Mouse (Mus musculus): ENCODE measurements at regions not wholly inside any gene's neighbourhood (a gene's known extent, or its start where the extent isn't known, plus 50 kb on each side); places are given as distances from the start of the nearest gene placed in this dataset.
A peak's percentile ranks its signal among the peaks of the same experiment; 100 is the strongest.

DNA sequence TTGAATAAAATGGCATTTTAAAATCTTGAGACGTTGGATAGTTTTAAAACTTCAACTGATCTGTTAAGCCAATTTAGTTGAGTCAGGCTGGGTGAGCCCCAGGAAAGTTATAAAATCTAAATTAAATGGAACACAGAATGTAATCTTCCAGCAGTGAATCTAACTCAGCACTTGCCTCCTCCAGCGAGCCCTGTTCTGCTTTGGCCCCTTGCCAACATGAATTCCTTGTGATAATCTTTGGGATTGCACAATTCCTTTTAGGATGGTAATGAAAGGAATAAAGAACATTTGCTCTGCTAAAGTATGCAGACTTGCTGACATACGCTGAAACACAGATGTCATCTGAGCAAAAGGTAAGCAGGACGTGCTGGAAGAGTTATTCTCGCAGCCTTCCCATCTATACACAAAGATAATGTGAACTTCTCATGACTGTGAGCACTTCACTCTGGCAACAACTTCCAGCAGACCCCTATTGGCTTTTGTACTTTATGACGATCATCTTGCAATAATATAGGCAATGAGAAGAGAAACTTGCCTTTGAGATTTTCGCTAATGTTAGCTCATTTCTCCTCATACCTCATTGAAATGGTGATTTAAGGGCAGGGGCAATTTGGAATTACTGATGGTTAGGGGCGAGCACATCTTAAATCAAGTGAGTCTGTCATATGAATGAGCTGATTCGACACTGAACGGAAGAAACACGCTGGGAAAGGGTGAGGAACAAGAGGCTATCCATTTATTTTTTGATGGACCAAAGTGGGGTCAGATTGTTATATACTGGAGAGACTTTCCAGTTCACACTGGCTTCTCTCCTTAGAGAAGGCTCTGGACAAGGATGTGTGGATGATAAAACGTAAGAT, 216.3 kb upstream of the Pdzrn3 start:
- no peak for DNase-seq (ENCODE audit: low read depth, low spot score)

DNA sequence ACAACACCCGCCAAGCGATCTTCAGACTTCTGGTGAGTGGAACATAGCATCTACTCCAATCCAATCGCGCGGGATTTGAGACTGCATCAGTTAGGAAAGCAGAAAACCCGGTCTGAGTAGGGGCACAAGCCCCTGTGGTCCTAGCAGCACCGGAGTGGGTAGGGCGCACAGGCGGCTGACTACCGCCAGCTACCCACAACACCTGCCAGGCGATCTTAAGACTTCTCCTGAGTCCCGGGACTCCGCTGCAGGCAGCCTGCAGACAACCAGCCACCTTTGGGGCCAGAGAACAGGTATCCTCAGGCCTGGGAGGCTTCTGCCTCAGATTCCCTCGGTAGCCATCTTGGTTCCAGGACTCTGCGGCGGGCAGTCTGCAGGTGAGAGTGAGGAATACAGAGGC, 208.2 kb upstream of the Pdzrn3 start:
- no peak for DNase-seq (ENCODE audit: low read depth, low spot score)

DNA sequence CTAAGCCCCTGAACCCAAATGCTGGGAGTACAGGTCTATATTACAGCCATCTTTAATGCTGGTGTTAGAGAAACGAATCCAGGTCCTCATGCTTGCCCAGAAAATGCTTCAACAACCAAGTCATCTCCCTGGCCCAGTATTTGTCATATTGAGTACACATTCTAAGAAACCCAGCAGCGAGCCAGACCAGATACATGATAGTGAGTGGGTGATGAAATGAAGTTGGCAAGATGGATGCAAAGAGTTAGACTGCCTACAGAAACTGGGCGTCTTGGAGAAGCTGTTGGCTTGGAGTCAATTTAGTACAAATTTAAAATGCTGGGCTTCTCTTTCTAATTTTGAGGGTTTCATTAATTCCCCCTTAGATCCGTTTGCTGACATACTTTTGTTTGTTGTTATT, 203.1 kb upstream of the Pdzrn3 start:
- DNase-seq (ENCODE audit: low read depth, low spot score), result no peak

DNA sequence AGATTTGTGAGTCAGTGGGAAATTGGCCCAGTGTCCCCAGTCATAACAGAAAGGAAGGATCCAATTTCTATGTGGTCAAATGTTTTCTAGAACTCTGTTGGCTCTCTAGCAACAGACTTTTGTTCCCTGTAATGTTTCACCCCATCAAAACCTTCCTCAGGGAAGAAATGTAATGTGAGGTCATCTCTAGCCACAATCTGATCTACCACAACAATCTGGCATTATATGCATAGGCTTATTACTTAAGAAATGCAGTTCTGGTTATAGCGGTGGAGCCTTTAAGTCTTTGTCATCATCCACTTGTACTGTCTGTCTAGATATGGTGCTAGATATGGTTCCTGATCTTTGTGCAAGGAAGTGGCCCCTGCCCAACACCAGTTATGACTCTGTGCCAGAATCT, 178.4 kb upstream of the Pdzrn3 start:
- DNase-seq (ENCODE audit: low read depth, low spot score), result no peak

DNA sequence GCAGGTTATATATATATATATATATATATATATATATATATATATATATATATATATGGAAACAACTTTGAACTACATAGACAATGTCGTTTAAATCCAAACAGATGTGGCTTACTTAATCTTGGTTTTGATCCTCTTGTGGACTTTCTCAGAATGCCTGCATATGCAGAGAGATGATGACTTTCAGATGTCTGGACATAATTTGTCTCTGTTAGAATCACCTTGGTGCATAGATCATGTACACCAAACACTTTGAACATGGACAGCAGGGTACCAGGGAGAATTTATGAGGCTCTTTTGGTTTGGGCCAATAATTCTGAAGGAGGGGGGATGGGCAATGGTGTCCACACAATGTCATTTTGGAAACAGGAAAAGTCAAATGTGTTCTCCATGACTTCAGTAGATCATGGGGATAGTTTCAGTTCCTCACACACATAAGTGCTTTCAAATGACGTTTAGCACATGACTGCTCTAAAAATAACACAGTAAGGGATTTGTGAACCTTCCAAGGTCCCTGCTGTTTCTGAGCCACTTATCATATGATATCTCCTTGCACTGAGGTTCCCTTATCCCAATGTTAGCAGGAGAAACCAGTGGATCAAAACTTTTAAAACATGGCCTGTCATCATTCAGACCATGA, 177.4 kb upstream of the Pdzrn3 start:
- DNase-seq (ENCODE audit: low read depth, low spot score), result peak; percentile 66

DNA sequence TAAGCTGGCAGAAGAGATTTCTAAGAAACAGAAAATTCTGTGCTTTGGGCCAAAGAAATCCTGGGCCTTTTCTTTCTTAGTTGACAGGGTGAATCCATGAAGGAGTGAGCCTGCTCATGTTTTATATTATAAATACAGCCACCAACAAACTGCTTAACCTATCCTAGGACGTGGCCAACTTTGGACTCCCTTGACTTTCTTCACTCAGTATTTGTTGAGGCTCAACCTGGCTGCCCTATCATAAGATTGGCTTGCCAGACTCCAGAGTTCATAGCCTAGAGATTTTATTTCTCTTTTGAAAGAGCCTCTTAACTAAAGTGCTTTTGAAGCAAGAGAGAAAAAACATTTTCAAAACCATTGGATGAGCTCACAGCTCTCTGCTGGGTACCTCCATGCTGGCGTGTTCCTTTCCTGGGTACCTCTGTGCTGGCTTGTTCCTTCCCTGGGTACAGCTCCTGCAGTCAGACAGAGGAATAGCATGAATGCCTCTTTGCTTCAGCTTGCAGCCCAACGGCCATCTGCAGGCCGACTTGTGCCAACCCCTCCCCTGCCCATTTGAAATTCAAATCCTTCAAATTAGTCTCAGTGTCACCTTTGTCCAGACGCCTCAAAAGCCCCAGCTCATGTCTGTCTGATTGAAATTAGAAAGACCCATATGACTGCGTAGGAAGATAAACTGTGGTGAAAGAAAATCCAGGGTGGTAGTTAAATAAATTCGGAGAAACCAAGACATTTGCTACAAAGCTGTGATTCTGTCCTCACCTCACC, 173.0 kb upstream of the Pdzrn3 start:
- no peak for DNase-seq (ENCODE audit: low read depth, low spot score)

DNA sequence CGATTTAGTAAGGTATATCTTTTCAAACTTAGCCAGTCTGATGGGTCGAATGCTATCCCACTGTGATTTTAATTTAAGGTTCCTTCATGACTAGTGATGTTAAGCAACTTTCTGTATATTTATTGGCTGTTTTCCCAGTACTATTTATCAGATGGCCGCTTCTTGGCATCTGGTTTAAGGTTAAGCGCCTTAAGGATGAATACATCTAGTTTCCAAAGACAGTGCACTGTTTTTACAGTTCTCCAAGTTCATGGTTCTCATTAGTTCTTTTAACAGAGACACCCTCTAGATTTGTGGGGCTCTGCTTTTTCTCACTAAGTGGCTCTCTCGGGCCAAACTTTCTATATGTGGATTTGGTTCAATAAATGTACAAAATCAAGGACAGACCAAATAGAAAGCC, 159.9 kb upstream of the Pdzrn3 start:
- DNase-seq (ENCODE audit: low read depth, low spot score), result no peak

DNA sequence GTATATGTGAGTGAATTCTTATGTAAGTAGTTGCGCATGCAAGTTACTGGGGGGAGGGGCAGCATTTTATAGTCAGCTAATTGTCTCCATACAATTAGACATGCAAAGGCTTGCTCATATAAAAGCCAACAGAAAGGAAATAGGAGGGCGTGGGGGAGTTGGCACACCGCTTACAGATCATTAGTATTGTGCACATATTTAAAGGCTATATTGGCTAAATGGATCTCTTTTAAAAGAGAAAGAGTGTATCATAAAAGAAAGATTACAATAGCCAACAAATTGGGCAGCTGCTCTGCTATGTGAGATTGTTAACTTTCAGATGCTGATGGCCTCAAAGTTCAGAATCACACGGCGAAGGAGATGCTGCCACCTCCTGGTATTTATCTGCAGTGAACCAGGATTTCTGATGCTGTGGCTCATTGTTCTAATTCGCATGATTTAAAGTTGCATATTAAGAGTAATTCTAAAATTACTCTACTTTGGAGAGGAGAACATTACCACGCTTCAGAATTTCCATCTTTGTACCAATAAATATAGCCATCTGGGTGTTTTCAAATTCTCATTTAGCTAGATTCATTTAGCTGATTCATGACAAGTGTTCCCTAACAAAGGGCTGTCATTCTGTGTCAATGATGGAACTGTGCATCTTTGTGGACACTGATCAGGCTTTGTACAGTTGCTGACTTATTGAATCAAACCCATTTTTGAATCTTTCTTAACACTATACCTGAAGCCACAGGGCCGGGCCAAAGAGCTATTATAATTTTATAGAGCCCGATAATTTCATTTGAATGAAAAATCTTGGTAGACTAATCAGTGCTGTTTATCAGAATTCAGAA, 156.7 kb upstream of the Pdzrn3 start:
- DNase-seq (ENCODE audit: low read depth, low spot score), result peak; percentile 40

DNA sequence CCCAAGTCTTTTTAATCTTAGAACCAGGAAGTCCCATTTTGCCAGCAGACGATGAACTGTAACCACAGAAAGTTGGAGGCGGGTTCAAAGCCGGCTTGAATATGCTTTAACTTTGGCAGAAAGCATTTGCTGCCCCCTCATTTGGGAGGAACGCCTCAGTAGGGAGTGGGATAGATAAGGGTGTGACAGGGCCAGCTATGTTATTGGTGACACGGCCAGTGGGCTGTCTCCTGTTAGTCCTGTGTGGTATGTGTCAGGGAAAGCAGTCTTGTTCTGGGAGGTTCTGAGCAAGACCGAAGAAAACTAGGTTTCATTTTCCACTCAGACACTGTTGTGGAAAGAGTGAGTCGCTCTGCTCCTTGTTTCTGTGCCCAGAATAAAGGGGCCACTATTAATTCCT, 154.7 kb upstream of the Pdzrn3 start:
- DNase-seq (ENCODE audit: low read depth, low spot score), result no peak

DNA sequence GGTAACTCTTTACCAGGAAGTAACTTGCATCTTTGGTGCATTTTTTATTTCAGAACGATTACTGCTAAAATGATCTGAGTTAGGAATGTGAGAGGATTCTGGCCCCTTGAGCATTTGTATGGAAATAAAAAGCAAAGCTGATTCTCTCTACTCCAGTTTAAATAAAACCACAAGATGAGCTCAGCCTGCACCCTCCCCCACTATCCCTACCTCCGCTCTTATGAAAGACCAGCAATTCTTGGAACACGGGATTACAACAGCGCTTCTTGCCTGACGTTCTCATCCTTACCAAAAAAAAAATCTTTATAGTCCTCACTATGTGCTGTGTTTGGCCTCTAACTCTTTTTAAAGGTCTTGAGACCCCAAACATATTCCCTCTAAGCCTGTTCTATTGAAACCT, 154.2 kb upstream of the Pdzrn3 start:
- no peak for DNase-seq (ENCODE audit: low read depth, low spot score)

DNA sequence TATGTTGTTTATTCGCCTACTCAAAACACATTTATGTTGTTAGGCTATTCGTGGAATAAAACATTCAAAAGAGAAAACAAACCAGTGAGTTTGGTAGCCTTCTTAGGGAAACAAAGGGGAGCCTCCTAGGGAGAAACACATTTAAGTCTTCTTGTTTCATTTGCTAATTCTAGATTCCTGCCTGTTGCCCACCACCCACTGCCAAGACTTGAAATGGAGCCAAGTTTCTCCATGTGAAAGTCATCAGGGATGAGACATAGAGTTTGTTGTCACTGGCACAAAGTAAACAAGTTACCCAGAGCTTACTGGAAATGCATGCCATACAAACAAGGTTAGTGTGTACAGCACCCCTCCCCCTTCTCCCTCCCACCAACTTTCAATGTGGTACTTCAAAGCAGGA, 147.4 kb upstream of the Pdzrn3 start:
- DNase-seq (ENCODE audit: low read depth, low spot score), result no peak

DNA sequence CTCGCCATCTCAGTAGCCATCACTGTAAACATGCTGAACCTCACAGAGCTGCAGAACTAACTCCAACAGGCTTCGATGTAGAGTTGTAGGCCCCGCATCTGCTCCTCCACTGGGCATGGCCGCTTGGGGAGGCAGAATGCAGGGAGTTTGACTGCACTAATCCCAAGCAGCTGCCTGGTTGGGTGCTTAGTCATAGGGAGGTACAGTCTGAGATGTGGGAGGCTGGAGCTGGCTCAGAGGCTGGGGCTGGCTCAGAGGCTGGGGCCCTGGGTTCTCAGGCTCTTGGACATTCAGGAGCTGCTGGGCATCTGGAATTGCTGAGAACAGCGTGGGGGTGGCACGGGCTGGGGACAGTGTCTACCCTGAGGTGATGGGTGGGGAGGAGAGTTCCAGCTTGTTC, 143.6 kb upstream of the Pdzrn3 start:
- DNase-seq (ENCODE audit: low read depth, low spot score), result no peak

DNA sequence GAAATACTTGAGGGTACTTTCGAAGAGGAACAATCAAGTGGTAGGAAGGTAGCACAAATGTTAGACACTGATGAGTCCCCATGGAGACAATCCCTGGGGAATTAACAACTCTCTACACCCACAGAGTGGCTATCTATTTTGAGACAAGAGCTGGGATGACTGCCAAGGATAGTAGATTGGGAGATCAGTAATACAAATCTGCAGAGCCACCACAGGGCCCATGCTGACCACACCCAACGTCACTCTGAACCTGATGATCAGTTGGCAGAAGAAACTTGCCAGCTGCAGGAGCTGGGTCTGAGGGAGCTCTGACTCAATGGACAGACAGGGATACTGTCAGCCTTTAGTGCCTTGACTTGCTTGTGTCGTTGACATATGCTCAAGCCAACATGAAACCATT, 143.1 kb upstream of the Pdzrn3 start:
- no peak for DNase-seq (ENCODE audit: low read depth, low spot score)

DNA sequence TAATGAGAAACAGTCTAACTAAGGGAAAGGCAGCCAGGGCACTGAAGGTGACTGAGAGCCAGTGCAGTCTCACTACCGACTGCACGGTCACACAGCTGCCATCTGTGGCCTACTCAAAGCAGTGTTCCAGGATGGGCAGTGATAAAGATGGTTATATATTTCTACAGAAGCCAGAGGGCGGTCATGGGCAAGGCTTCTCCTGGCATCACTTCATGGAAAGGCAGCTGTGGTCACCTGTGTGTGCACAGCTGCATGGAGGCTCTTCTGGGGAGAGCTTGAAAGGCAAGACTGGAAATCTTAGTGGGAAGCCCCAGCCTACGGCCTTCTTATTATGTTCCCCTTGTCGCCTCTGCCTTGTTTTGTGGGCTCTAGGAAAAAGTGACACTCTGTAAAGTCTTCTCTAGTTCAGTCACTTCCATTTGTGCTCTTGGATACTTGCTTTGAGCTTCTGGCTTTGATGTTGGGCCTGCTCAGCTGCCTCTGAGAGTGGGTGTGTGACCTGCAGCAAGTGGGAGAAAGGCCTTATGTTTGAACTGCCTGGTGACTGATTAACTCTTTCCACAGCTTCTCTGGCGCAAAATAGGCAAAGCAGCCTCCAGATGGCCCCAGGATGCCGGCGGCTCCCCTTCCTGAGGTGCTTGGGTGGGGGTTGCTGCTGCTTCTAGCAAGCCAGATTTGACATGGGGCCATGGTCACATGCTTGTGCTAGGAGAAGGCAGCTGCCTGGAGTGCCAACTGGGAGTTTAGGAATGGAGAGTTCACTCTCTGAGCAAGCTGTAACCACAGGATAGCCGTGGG, 141.4 kb upstream of the Pdzrn3 start:
- no peak for DNase-seq (ENCODE audit: low read depth, low spot score)

DNA sequence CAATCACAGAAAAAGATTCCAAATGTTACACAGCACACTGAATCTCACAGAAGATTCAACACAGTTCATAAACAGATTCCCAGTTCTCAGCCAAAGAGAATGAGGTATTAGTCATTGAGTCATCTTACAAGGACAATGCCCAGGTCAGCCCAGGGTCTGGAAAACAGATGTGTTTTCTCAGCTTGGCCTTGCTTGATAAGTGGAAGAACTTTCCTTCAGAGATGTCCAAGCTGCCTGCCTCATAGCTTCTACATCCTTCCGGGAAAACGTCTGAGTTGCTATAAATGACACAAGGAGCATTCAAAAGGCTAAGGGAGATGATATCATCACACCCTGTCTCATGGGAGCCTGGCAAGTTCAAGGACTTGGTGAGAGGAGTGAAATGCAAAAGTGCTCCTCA, 139.9 kb upstream of the Pdzrn3 start:
- DNase-seq (ENCODE audit: low read depth, low spot score), result no peak

DNA sequence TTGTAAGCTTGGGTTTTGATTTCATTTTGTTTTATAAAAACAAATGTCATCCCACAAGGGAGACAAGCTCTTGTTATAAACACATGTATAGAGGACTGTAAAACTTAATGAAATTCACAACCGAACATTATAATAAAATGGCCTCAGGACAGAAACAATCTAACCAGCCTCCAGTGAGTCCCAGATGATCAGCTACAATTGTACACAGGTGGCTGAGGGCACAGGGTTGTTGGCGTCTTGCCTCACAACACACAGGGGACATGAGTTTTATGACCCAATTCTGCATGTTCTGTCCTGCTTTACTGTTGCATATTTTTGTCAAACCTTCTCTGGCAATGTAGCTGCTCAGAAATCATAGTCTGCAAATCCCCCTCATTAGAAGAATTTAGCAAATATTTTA, 136.0 kb upstream of the Pdzrn3 start:
- no peak for DNase-seq (ENCODE audit: low read depth, low spot score)

DNA sequence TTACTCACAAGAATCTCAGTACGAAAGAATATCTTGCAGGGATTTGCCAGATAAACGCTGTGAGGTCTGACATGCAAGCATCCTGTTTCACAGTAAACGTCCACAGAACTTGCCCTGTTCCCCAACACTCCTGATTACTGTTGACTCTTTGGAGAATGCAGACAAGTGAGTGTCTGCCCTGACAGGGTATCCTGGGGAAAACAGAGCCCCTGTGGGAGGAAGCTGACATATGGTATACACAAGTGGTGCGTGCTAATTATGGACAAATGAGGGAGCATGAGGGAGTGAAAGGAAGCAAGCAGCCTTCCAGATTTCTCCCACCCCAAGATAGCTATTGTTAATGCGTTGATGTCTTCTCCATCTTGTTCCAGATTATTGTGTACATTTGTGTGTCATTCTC, 124.5 kb upstream of the Pdzrn3 start:
- DNase-seq (ENCODE audit: low read depth, low spot score), result no peak

DNA sequence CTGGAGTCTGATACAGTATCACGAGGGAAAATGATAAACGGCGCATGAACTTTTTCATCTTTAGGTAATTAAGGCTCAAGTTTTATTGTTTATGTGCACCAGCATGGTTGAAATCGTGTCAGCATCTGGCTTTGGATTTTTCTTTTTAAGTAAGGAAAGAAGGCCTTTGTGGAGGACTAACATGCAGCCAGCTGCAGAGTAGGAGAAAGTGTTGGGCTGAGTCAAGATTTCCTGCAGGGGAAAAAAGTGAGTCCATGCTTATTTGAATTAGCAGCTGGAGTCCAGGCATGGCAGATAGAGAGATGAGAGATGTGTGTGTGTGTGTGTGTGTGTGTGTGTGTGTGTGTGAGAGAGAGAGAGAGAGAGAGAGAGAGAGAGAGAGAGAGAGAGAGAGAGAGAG, 124.0 kb upstream of the Pdzrn3 start:
- no peak for DNase-seq (ENCODE audit: low read depth, low spot score)

DNA sequence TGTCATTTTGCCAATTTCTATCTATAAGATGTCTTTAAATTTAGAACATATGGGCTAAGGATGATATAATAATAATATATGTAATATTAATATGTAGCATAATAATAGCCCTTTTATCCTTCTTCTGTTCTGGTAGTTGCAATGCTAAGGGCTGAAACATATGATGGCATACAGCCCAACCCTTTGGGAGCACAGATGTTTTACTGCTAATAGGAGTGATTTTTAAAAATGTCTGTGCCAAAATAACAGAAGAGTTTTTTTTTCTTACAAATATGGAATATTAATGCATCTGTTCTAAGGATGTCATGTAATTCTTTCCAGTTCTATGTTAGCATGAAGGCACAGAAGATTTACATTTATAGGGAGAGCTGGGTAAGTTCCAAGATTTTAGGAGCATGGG, 122.5 kb upstream of the Pdzrn3 start:
- DNase-seq (ENCODE audit: low read depth, low spot score), result no peak

DNA sequence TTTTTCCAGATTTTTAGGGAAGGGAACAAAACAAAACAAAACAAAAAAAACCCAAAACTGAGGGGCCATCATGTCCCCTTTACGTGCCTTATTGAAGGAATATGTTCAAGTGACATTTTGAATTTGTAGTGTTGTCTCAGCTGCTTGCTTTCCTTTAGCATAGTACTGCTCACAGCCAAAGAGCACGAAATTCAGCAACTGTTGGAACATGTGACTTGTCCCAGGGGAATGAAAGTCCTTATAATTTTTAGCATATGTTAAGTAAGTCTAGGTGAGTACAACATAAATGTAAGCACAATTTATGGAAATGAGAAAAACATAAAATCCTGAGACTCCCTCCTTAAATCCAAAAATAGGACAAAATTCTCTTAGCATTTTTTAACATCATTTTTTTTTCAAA, 110.8 kb upstream of the Pdzrn3 start:
- DNase-seq (ENCODE audit: low read depth, low spot score), result peak; percentile 34

Data from forelimb bud, embryonic 11.5 days (tissue).